Mouse (Mus musculus): ENCODE results near the gene Atp6v0c. TPM values are rescaled to one million over a fixed set of nuclear protein-coding genes. Genes with fewer than 3 reads are reported as not detected.

Gene Atp6v0c
- polyA plus RNA-seq, 1 experiment from 2014 or later, result 435 TPM

- 84% methylated on average over 5 of the region's 5 CpGs for WGBS
- H3K27ac ChIP-seq (replicated peaks), result no peak overlapping the region
These were observed 24.3 kb upstream of the Atp6v0c start for GRCm38 (mm10) chr17:24193769-24194168.

DNA sequence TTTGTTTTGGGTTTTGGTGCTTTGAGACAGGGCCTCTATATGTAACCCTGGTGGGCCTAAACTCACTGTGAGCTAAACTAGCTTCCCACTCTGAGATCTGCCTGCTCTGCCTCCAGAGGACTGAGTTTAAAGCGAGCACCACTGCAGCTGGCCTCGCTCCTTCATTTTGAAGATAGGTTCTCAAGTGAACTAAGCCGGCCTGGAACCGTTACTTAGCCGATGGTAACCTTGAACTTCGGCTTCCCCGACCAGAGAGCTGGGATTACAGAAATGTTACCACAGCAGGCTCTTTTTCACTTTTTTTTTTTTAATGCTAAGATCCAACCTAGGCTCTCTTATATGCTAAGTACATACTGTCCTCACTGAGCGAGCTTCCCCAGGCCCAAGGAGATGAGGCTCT lies 23.8 kb upstream of the Atp6v0c start:
- Histone ChIP-seq H3K9me3 (no peaks in the 10 kb centered on the region), H3K27me3 (replicated peaks; ENCODE audit: low read depth, poor library complexity, severe bottlenecking) (no peaks in the 10 kb centered on the region), H3K36me3 (replicated peaks) (peaks cover 9% of the 10 kb centered on the region; the same call in 1 of the 2 replicates), H3K4me1 (peaks cover 15% of the 10 kb centered on the region), H3K27ac (replicated peaks) (no peak overlapping the region), H3K4me3 (no peak overlapping the region)
- DNase-seq (ENCODE audit: low spot score), result no peak
- 85% methylated on average over 8 of the region's 8 CpGs for WGBS

More at GRCm38 (mm10) chr17:24193769-24194168, 24.3 kb upstream of the Atp6v0c start:
- Histone ChIP-seq H3K4me3 (no peak overlapping the region), H3K36me3 (replicated peaks) (peaks cover 4% of the 10 kb centered on the region; the same call in 1 of the 2 replicates), H3K9me3 (no peaks in the 10 kb centered on the region), H3K4me1 (peaks cover 15% of the 10 kb centered on the region), H3K27me3 (replicated peaks; ENCODE audit: low read depth, poor library complexity, severe bottlenecking) (no peaks in the 10 kb centered on the region)
- DNase-seq (ENCODE audit: low spot score), result no peak

GRCm38 (mm10) chr17:24192848-24193247 lies 23.3 kb upstream of the Atp6v0c start:
- Histone ChIP-seq H3K27me3 (replicated peaks; ENCODE audit: low read depth, poor library complexity, severe bottlenecking) (no peaks in the 10 kb centered on the region), H3K4me1 (peaks cover 15% of the 10 kb centered on the region), H3K36me3 (replicated peaks) (peaks cover 9% of the 10 kb centered on the region; the same call in 1 of the 2 replicates), H3K27ac (replicated peaks) (no peak overlapping the region), H3K4me3 (no peak overlapping the region), H3K9me3 (no peaks in the 10 kb centered on the region)
- DNase-seq (ENCODE audit: low spot score), result no peak
- WGBS, result 82% methylated on average over 8 of the region's 8 CpGs

DNA sequence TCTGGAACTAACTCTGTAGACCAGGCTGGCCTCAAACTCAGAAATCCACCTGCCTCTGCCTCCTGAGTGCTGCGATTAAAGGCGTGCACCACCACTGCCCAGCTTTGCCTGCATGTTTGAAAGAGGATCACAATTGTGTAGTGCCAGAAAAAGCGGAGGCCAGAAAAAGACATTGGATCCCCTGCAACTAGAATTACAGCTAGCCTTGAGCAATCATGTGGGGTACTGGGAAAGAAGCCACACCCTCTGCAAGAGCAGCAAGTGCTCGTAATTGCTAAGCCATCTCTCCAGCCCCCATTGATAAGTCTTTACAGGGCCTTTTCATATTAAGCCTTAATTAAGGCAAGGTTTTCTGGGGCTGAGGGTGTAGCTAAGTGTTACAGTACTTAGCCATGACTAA lies 22.0 kb upstream of the Atp6v0c start:
- WGBS, result 80% methylated on average over 4 of the region's 4 CpGs
- no peaks in the 10 kb centered on the region for H3K9me3 ChIP-seq
- no peak for DNase-seq (ENCODE audit: low spot score)
- no peak overlapping the region for H3K4me3 ChIP-seq
- no peaks in the 10 kb centered on the region for H3K27me3 ChIP-seq (replicated peaks; ENCODE audit: low read depth, poor library complexity, severe bottlenecking)
- peaks cover 15% of the 10 kb centered on the region for H3K4me1 ChIP-seq
- peaks cover 9% of the 10 kb centered on the region; the same call in 1 of the 2 replicates for H3K36me3 ChIP-seq (replicated peaks)
- H3K27ac ChIP-seq (replicated peaks), result no peak overlapping the region

DNA sequence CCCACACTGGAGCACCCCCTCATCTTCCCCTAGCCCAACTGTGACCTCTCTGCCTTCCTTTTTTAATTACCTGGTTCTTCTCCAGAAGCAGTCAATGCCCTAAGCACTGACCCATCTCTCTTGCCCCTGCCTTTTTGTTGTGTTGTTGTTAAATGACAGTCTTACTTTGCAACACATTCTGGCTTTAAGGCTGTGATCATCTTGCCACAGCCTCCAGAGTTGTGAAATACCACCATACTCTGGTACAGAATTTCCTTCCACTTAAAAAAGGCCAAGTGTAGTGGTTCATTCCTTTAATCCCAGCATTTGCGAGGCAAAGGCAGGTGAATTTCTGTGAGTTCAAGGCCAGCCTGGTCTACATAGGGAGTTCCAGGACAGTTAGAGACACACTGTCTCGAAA lies 21.4 kb upstream of the Atp6v0c start:
- peaks cover 11% of the 10 kb centered on the region for H3K36me3 ChIP-seq (replicated peaks)
- no peak overlapping the region for H3K4me3 ChIP-seq
- DNase-seq (ENCODE audit: low spot score), result no peak
- H3K27ac ChIP-seq (replicated peaks), result no peak overlapping the region
- H3K4me1 ChIP-seq, result peaks cover 15% of the 10 kb centered on the region
- no peaks in the 10 kb centered on the region for H3K9me3 ChIP-seq
- 88% methylated on average over 2 of the region's 2 CpGs for WGBS
- no peaks in the 10 kb centered on the region for H3K27me3 ChIP-seq (replicated peaks; ENCODE audit: low read depth, poor library complexity, severe bottlenecking)

DNA sequence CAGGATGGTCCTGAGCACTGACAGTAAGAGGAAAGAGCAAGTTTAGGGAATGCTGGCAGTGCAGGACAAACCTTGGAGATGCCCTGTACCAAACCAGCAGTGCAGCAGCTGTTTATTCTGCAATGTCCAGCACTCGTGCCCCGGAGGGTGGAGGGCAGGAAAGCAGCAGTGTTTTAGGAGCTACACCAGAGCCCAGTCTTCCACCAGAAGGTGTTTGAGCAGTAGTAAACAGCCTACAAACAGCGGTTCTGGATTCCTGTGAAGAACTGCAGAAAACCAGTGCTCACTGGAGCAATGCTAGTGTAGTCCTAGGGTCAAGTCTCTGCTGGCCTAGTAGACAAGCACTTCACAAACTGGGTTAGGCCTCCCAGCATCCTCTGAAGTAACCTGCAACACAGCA lies 4.8 kb upstream of the Atp6v0c start:
- Histone ChIP-seq H3K4me1 (peaks cover 7% of the 10 kb centered on the region), H3K27ac (replicated peaks) (no peak overlapping the region), H3K4me3 (no peak overlapping the region), H3K36me3 (replicated peaks) (no peaks in the 10 kb centered on the region), H3K27me3 (replicated peaks; ENCODE audit: low read depth, poor library complexity, severe bottlenecking) (no peaks in the 10 kb centered on the region), H3K9me3 (no peaks in the 10 kb centered on the region)
- WGBS, result 78% methylated on average over 3 of the region's 3 CpGs
- no peak for DNase-seq (ENCODE audit: low spot score)

- peak; percentile 70 for DNase-seq (ENCODE audit: low spot score)
- no peak overlapping the region for H3K27ac ChIP-seq (replicated peaks)
- peaks cover 9% of the 10 kb centered on the region for H3K4me1 ChIP-seq
- no peaks in the 10 kb centered on the region for H3K27me3 ChIP-seq (replicated peaks; ENCODE audit: low read depth, poor library complexity, severe bottlenecking)
- no peaks in the 10 kb centered on the region for H3K36me3 ChIP-seq (replicated peaks)
- no peaks in the 10 kb centered on the region for H3K9me3 ChIP-seq
- WGBS, result 5% methylated on average over 3 of the region's 3 CpGs
- H3K4me3 ChIP-seq, result no peak overlapping the region
These were observed 3.9 kb upstream of the Atp6v0c start for GRCm38 (mm10) chr17:24173423-24173822.

GRCm38 (mm10) chr17:24171738-24172137 lies 2.2 kb upstream of the Atp6v0c start:
- 89% methylated on average over 4 of the region's 4 CpGs for WGBS
- Histone ChIP-seq H3K27me3 (replicated peaks; ENCODE audit: low read depth, poor library complexity, severe bottlenecking) (no peaks in the 10 kb centered on the region), H3K4me1 (peaks cover 21% of the 10 kb centered on the region), H3K9me3 (no peaks in the 10 kb centered on the region), H3K36me3 (replicated peaks) (peaks cover 13% of the 10 kb centered on the region), H3K27ac (replicated peaks) (no peak overlapping the region), H3K4me3 (no peak overlapping the region)
- no peak for DNase-seq (ENCODE audit: low spot score)

DNA sequence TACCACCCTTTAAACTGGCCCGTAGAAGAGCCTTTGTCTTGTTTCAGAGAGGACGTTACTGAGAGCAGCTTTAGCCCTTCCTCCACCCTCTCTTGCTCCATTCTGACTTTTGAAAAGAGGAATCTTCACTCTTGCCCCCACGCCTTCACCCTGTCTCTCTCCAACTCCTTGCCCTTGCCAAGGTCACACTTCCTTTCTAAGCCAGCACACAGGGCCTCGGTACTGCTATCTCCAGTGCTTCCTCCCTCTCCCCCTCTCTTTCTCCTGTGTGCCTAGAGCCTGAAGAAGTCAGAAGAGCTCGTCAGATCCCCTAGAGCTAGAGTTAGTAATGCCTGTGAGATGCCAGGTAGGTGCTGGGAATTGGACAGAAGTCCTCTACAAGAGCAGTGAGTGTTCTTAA lies 1.2 kb upstream of the Atp6v0c start:
- DNase-seq (ENCODE audit: low spot score), result no peak
- peaks cover 19% of the 10 kb centered on the region for H3K36me3 ChIP-seq (replicated peaks)
- no peaks in the 10 kb centered on the region for H3K27me3 ChIP-seq (replicated peaks; ENCODE audit: low read depth, poor library complexity, severe bottlenecking)
- H3K4me3 ChIP-seq, result no peak overlapping the region
- H3K27ac ChIP-seq (replicated peaks), result no peak overlapping the region
- WGBS, result 86% methylated on average over 5 of the region's 5 CpGs
- peaks cover 21% of the 10 kb centered on the region for H3K4me1 ChIP-seq
- H3K9me3 ChIP-seq, result no peaks in the 10 kb centered on the region

- Histone ChIP-seq H3K9me3 (no peaks in the 10 kb centered on the region), H3K4me3 (peak overlapping the region; percentile 97), H3K4me1 (peaks cover 23% of the 10 kb centered on the region), H3K27ac (replicated peaks) (peak overlapping the region; percentile 100), H3K27me3 (replicated peaks; ENCODE audit: low read depth, poor library complexity, severe bottlenecking) (no peaks in the 10 kb centered on the region), H3K36me3 (replicated peaks) (peaks cover 26% of the 10 kb centered on the region)
- 68% methylated on average over 3 of the region's 3 CpGs for WGBS
- DNase-seq (ENCODE audit: low spot score), result no peak
These were observed 623 bp upstream of the Atp6v0c start for GRCm38 (mm10) chr17:24170125-24170524.

GRCm38 (mm10) chr17:24168590-24169277 lies 768 bp downstream of the Atp6v0c start:
- DNase-seq (ENCODE audit: low spot score), result peak; percentile 76
- Histone ChIP-seq H3K27me3 (replicated peaks; ENCODE audit: low read depth, poor library complexity, severe bottlenecking) (no peaks in the 10 kb centered on the region), H3K36me3 (replicated peaks) (peaks cover 33% of the 10 kb centered on the region), H3K27ac (replicated peaks) (peak overlapping the region; percentile 100), H3K4me1 (peaks cover 30% of the 10 kb centered on the region), H3K4me3 (peak overlapping the region; percentile 97), H3K9me3 (no peaks in the 10 kb centered on the region)
- under 1% methylated on average over 41 of the region's 41 CpGs for WGBS

GRCm38 (mm10) chr17:24167891-24168505 lies 1.5 kb downstream of the Atp6v0c start:
- no peaks in the 10 kb centered on the region for H3K9me3 ChIP-seq
- H3K27ac ChIP-seq (replicated peaks), result peak overlapping the region; percentile 100
- 70% methylated on average over 7 of the region's 7 CpGs for WGBS
- H3K27me3 ChIP-seq (replicated peaks; ENCODE audit: low read depth, poor library complexity, severe bottlenecking), result no peaks in the 10 kb centered on the region
- H3K4me1 ChIP-seq, result peaks cover 33% of the 10 kb centered on the region
- H3K4me3 ChIP-seq, result peak overlapping the region; percentile 97
- no peak for DNase-seq (ENCODE audit: low spot score)
- H3K36me3 ChIP-seq (replicated peaks), result peaks cover 33% of the 10 kb centered on the region

GRCm38 (mm10) chr17:24167120-24167519 lies 2.4 kb downstream of the Atp6v0c start:
- no peak for DNase-seq (ENCODE audit: low spot score)
- Histone ChIP-seq H3K27ac (replicated peaks) (no peak overlapping the region), H3K4me1 (peaks cover 40% of the 10 kb centered on the region), H3K9me3 (no peaks in the 10 kb centered on the region), H3K4me3 (no peak overlapping the region), H3K27me3 (replicated peaks; ENCODE audit: low read depth, poor library complexity, severe bottlenecking) (no peaks in the 10 kb centered on the region), H3K36me3 (replicated peaks) (peaks cover 33% of the 10 kb centered on the region)
- 92% methylated on average over 6 of the region's 6 CpGs for WGBS
